Mouse (Mus musculus) mouse trophoblast stem cell (cell line): ENCODE results near the gene Dnase1l2.

Source experiments
- in situ Hi-C, 2 experiments: fragments of 300-500 bp; cut with MseI, MboI; formaldehyde crosslinking; loops; 2 replicates in 1 of 2; 3 replicates in 1 of 2; pipeline ENCODE4 v1.15.1; 2025

The Dnase1l2 gene

DNA sequence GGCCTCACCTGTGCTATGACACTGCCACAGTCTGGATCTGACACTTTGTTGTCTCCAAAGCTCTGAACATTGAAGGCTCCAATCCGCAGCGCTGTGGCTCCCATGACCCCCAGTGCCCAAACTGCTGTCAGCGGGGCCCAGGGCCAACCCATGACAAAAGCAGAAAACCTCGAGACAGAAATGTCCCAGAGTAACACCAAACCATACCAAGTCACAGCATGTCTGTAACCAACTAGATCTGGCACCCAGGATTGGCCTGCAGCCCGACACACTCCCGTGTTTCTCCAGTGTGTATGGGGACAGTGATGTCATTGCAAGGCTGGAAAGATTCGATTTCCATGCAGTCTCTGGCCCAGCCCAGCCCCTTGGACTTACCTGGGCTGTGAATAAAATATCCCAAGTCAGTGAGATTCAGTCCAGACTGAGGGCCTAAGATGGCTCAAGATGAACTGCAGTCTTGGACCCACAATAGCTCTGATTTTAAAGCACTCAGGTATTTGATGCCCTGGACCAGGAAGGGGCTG lies at the start of gene Dnase1l2:
TSS of gene Dnase1l2 (minus strand) at position 474 of the 524 bp plus-strand sequence.
- in situ Hi-C loops: no loop called here

DNA sequence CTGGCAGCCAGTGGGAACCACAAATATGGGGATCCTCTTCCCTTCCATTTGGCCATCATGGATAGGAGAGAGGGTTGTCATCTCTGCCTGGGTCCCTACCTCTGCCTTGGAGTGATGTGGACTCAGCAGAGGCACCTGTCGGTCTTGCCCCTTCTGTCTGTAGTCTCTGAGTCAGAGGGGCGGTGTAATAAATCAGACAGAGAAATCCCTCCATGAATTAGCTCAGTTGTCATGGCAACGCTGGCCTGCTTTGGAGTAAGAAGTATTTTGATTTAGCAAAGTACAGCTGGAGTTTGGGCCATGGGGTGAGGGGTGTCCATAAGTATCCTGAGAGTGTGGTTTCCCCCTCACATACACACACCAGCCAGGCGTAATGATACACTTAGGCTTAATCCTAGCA lies 47.5 kb upstream of the Dnase1l2 start:
- in situ Hi-C loops: no loop called here

DNA sequence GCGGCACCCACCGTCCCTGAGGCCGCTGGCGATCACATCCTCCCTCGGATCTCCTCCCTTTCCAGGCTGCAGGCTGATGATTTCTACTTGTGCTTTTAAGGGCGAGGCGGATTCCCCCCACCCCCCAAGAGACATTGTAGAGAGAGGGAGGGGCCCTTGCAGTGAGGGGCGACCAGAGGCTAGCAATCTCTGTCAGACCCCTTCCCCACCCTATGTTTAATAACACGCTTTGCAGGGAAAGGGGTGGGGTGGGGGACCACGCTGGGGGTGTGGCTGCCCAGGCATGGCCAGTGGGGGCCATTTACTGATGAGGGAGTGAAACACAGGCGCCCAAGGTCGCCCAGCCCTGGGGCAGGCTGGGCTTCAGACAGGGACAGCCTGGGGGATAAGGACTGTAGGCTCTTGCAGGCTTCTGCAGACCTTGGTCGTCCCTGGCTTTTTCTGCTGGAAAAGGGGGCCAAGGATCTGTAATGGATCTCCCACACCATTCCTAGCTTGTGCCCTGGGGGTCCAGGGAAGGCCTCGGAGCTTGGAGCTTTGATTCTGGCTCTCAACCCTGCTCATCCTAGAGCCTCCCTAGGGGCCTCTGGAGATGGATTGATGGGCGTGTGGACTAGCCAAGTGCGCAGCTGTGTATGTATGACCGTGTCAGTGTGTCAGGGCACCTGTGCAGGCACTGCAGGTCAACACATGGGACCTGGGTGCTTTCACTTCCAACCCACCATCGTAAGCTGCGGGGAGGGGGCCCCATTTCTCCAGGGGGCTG lies 46.5 kb upstream of the Dnase1l2 start:
- in situ Hi-C loops: no loop called here

DNA sequence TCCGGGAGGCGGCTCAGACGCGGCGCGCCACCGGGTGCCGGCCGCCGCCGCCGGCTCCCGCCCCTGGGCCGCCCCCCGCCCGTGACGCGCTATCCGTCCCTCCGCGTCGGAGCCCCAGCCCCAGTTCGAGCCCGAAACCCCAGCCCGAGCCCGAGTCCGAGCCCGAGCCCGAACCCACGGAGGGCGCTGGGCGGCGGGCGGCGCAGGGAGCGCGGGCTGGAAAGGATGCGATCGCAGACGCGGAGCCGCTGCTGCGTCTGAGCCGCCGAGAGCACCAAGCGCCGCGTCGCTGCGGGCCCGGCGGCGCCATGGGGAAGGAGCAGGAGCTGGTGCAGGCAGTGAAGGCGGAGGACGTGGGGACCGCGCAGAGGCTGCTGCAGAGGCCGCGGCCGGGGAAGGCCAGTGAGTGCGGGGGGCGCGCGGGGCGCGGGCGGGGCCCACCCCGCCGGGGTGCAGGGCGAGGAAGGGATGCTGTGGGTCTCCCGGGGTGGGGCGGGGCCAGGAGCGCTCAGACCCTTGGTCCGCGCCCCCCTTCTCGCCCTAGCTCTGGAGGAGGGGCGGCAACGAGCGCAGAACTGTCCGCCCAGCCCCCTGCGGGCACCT lies 45.9 kb upstream of the Dnase1l2 start:
- in situ Hi-C loops: no loop called here

DNA sequence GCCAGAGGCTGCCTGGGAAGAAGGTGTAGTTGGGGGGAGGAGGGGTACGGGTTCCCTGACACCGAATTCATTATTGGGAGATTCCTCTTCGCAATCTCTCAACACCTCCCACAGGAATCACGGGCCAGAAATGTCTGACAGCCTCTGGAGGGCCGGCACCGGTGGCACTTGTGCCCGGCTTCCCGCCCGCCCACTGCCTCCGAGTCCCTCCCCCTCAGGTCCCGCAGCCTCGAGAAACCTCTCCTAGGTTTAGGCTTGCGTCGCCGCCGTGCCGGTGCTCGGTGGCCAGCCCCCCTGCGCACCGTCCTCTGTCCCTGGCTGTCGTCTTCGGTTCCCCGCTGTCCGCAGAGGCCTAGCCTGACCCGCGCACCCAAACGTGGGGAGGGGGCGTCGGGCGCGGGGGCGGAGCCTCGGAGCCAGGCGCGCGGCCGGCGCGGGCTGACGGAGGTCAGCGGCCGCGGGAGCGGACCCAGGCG lies 45.3 kb upstream of the Dnase1l2 start, which contains the start of gene Caskin1:
TSS of gene Caskin1 (plus strand) at position 416 of the 476 bp plus-strand sequence.
- in situ Hi-C loops: no loop called here

DNA sequence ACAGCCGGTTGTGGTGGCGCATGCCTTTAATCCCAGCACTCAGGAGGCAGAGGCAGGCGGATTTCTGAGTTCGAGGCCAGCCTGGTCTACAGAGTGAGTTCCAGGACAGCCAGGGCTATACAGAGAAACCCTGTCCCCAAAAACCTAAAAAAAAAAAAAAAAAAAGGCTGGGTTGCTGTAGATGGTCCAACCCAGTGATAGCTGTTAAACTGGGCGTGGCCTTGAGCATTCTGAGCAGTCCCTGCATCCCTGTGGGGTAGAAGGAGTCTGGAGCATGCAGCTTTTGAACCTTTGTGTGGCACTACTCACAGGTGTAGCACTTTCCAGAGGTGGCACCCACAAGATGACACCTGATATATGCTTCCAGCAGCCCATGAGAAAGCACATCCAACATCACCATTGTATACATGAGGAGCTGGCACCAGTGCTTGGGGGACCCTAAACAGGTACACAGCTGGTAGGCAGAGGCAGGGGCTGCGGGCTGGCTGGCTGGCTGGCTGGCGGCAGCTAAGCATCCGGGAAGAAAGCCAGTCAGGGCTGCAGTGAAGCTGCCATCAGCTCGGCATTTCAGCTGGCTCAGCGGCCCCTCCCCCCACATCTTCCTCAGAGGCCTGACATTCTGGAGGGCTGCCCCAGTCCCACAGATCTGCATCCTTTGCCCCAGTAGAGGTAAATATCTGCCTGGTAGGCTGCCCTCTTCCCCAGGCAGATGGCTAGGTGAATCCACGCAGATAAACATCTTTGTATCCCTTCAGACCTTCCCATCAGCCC lies 42.4 kb upstream of the Dnase1l2 start:
- in situ Hi-C loops: no loop called here

DNA sequence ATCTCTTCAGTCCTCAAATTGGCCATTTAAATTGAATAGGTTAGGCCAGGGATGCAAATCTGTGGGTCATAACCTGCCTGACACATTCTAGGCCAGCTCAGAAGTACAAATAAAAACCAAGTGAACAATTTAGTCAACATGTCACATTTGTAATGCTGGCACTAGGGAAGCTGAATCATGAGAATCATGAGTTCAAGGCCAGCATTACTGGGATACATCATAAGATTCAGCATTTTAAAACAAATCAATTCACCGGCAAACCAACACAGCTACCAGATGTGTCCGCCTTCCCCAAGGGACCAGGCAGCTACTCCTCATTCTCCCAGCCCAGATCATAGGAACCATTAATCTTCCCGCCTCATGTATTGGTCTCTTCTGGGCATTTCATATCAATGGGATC lies 40.6 kb upstream of the Dnase1l2 start:
- in situ Hi-C loops: no loop called here

DNA sequence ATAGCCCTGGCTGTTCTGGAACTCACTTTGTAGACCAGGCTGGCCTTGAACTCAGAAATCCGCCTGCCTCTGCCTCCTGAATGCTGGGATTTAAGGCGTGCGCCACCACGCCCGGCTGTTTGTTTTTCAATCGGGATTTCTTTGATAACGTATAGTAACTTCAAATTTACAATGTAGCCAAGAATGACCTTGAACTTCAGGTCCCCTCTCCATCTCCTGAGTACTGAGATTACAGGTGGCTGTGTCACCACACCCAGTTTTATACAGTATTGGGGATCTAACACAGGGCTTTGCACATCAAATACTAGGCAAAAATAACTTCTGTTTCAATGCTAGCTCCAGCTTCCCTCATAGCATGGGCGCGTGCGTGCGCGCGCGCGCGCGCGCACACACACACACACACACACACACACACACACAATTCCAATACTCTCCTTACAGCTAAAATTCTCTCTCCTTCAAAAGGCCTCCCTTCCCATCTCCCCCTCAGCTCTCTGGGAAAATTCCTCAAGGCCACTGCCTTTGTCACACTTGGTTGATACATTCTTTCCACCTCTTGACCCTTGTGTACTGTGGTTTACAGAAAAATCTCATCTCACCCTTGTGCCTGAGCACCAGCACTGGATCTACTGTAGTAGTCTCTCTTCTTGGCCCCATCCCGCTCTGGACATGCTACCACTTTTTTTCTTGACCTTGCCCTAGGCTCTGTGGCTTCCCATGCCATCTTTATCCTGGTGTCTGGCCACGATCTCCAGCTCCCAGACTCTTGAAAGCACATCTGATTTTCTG lies 38.3 kb upstream of the Dnase1l2 start:
- in situ Hi-C loops: no loop called here

DNA sequence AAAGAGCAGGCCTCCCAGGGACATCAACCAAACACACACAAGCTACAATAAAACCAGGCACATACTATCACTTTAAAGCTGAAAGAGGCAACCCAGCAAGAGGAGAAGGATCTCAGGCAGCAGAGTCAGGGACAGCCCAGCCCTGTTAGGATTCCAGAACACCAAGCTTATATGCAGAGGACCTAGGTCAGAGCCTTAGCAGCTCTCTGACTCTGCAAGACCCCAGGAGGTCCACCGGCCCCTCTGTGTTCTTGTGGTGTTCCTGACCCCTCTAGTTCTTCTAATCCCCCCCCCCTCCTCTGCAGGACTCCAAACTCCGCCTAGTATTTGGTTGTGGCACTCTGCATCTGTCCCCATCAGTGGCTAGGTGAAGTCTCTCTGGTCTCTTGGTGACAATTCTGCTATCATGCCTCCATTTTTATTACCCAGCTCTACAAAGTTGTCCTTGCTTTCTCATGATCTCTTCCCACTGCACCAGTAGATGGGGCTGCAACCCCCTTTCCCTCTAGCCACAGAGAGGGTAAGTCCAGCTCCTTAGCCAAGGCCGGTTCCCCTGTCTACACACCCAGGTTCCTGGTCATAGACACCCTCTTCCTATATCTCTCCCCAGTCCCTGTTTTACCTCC lies 37.4 kb upstream of the Dnase1l2 start:
- in situ Hi-C loops: no loop called here

DNA sequence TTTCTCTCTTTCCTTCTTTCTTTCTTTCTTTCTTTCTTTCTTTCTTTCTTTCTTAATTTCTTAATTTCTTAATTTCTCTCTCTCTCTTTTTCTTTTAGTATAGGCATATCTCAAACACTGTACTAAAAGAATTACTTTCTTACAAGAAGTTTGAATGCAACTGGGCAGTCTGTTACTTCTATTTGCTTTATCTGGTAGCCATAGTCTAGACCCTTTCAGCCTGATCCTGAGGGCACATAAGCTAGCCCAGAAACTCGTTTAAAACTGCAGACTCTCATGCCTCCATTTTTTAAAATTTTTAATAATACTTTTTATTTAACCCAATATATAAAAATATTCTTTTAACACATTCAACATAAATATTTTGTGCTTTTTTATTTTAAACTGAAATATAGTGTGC lies 36.5 kb upstream of the Dnase1l2 start:
- in situ Hi-C loops: no loop called here

DNA sequence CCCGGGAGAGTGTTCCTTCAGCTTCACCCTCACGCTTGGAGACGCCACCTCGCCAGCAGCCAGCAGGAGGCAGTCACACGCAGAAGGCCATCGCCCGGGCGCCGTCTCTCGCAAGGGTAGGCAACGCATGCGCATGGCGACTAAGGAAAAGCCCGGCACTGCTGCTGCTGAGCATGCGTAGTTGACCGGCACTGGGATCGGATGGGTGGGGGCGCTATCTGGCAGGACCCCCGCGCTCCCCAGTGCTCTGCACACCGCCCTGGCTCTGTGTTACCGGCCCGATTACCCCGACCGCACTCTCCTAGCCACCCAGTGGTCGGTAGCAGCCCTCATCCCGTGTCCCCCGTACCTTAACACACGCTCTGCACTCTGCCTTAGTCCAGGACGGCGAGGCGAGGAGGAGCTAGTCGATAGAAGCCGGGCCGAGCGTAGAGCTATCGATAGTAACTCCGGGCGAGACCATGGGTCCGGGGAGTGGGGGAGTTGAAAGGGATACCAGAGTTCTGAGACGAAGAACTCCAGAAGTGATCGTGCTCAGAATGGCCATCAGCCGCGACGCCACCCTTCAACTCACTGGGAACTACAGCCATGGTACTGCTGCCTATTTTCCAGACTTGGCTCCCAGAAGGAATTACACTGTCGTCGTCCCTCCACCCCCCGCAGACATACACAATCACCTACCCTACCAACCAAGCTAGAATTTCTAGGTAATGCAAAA lies 35.9 kb upstream of the Dnase1l2 start, which contains the start of gene Mlst8:
TSS of gene Mlst8 (minus strand) at position 416 of the 718 bp plus-strand sequence.
- in situ Hi-C loops: no loop called here

DNA sequence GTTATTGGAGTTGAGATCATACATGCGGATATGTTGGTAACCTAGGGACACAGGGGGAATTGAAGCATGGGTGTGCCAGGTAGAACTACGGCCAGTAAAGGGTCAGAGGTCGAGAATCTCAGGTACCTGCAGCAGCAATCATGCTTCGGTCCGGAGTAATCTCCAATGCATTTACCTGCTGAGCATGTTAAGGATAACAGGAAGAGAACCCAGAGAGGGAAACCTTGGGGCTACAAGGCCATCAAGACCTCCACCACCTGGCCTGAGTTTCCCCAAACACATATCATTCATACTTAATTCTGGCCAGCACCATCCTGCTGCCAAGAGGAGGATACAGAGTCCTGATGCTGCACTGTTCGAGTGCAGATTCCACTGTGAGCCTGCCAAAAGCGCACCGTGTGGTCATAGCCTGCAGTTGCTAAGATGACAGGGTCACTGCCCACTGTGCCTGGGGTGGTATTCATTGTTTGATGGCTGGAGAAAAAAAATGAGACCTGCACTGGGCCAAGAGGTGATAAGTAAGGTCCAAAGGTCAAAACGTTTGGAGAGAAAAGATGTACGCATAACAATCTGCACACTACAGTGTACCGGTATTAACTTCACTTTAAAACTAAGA lies 35.2 kb upstream of the Dnase1l2 start:
- in situ Hi-C loops: no loop called here

DNA sequence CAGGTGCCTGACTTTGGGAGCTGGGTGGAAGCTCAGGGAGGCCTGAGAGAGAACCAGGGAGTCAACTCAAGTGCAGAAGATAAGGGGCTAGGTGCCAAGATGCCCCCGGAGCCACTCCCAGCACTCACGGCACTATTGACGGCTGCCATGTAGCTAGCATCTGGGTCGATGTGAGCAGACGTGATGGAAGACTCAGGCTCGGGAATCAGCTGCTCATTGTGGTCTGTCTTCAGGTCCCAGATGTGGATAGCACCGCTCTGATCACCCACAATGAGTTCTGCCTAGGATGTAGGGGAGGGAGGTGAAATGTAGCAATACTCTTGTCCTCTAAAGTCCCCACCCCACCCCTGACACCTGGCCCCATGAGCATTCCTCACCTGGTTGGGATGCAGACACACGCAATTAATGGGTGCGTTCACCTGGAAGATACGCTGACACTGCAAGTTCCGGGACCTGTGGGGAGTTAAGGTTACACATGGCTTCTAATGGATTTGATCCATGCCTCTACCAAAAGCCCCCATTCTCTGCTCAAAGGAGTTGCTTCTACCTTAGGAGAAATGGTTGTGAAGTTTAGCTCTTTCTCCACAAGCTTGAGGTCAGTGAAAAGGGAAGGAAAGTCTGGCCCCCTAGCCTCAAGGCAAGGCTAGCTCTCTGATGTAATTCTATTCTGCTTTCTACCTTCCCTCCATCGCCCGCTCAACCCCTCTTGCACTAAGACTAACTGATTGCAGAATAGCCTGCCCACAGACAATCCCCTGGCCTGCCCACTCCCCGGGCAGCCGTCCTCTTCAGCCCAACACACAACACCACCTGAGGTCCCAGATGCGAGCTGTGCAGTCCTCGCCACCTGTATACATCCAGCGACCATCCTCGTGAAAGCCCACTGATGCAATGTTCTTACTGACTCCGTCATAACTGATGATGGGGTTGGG lies 34.4 kb upstream of the Dnase1l2 start:
- in situ Hi-C loops: no loop called here

DNA sequence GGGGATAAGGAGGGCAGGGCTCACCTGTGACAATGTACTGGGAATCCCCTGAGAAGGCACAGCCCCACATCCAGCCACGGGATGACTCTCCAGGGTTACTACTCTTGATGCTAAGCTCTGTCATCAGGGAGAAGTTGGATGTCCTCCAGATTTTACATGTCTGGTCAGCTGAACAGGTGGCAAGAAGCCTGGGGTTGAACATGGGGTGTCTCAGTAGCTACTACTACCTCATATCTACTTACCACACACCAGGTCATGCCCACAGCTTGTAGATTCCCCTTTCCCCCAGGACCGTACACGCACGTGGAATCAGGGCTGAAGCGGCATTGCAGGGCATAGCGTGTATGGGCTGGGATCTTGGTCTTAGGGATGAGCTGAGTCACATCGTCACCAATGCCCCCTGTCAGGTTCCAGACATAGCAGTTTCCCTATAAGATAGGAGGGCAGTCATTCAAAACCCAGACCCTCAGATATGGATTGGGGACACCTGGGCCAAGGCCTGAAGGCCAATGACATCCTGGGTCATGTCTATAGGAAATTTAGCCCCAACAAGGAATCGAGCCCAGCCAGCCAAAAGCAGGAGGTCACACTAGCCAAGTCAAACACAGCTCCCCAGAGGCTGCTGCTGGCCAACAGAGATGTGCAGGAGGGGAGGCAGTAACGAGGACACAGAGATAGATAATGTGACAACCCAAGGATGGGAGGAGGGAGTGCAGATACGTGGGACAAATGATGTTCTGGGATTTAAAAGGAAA lies 33.3 kb upstream of the Dnase1l2 start:
- in situ Hi-C loops: no loop called here

DNA sequence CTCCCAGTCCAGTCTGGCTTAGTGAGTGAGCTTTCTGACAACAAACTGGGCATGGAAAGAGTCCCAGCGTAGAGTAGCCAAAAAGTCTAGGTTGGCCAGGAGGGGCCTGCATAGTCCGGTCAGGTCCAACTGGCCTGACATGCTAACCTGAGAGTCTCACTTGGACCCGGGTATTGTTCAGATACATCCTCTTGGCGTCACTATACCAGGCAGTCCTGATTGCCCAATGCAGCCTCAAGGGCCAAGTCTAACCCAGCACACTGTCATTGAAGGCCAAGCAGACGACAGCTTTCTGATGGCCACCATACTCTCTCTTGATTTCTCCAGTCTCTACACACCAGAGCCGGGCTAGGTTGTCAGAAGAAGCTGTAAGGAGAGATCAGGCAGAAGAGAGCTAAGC lies 32.7 kb upstream of the Dnase1l2 start:
- in situ Hi-C loops: no loop called here

DNA sequence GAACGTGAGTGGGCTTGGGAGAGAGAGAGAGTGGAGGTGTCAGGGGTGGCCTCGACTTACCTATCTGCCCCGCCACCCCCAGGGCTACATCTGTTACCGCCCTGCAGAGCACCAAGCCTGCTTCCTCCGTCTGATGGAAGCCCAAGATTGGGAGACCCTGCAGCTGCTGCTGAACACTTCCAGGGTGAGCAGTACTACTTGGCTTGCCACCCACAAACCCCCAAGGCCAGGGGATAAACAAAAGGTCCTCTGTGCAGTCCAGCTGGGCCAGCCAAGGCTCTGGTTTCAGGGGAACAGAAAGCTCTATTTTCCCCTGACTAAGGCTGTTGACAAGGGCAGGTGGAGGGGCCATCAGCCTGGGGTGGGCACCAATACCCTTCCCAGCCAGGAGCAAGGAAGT lies 31.7 kb upstream of the Dnase1l2 start:
- in situ Hi-C loops: no loop called here

DNA sequence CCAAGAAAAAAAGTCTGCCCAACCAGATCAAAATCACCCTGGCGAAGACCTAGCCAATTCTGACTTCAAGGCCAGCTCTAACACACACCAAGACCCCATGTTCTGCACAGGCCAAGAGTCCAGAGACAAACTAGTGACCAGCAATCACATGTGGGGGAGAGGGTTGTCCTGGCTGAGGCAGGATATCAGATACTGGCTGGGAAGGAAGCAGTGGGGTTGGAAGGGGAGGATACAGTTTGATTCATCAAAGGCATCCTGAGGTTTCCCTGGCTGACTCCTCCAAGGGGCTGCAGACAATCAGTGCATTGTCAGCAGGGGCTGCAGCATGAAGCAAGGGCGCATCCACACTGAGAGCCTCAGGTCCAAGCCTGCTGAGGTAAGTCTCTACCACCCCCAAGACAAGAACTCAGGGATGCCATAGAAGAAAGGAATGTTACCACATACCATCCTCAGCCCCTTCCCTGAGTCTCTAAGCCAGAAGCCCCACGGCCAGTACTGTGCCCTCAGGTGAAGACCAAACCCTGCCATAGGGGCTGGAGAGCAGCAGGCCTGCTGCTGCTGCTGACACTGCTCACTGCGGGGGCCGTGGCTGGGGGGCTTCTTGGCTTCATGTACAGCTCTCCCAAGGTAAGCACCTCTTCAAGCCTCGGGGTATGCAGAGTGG lies 30.8 kb upstream of the Dnase1l2 start, which contains the start of gene Bricd5:
TSS of gene Bricd5 (plus strand) at position 273 of the 664 bp plus-strand sequence.
- in situ Hi-C loops: no loop called here
